Mouse (Mus musculus): ENCODE data around the gene Cdkl5.

The Cdkl5 gene

DNA sequence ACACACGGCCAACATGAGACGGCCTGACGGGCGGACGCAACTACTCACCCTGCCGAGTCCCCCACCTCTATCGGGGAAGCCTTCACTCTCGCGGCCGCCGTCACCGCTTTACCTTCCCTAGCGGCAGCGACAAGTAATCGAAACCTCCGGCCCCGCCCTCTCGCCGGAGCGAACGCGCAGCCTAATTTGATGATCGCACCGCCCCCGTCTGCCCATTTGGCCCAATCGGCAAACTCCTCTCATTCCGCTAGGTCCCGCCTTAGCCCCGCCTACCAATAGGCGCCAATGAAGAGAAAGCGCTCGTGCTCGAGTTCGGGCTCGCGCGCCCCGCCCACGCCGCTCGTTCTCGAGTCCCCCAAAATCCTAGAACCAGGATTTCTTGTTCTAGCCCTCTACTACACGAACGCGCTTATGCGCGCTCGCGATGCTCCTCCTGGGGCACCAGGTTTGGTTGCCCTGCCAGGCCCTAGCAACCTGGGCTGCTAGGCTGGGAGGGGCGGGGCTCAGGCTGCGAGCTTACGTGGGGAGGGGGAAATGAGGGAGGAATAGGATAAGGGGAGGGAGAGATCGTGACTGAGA, at the start of gene Cdkl5:
Cdkl5 (minus strand) TSS at position 162 of the 579 bp plus-strand sequence.
- peak; percentile 92 to 94 for DNase-seq (ENCODE audit: low spot score in 2 of 2)

DNA sequence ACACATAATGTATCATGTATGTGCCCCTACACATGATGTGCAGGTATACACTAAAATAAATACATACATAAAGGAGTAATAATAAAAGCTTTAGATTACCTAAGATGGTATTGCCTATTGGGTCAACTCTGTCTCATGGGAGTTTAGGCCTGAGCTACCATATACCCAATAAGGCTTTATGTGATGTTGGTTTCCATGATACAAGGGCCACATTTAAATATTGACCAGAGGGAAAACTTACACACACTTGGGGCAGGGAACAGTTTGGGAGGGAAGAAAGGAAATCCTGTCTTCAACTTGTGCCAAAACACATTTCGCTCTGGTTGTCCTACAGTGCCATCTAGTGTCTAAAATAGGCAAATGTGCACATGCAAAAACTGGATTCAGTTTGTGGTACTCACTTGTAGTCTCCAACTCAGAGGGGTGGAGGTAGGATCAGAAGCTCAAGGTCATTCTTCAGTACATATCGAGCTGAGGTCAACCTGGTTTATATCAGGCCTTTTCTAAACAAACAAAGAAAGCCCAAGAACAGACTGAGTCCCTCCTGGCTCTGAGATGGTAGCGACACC, 38.8 kb upstream of the Cdkl5 start:
- DNase-seq (ENCODE audit: low spot score in 2 of 2) = no peak

DNA sequence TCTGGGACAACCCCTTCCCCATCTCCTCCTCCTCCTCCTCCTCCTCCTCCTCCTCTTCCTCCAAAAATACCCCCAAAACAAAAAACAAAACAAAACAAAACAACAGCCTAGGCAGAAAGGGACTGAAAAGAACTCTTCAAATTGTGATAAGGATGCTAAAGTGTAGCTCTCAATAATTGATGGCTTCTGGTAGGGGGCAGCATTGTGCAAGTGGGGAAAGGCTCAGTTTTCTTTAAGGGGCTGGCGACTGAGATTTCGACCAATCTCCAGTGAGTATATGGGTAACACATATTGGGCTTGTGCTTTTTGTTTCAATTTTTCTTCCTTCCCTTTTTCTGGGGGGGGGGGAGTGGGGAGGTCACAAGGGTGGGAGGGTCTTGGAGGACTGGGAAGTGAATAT, 37.9 kb upstream of the Cdkl5 start:
- no peak for DNase-seq (ENCODE audit: low spot score in 2 of 2)

DNA sequence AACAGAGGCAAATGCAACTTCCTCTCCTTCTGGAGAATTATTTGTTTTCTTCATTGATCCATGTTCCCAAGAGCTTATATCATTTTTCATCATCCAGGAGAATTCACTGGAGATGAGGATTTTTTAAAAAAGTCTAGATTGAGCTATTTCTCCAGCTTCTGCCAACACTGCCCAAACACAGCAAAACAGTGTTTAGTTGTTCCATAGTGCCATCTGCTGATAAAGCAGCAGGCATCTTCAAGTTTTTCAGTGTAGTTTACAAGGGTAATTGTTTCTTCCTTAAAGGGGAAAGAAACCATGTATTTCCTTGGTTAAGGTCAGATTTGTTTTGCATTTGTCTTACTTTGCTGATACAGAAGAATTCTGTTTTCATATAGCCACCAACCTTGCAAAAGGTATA, 35.7 kb upstream of the Cdkl5 start:
- no peak for DNase-seq (ENCODE audit: low spot score in 2 of 2)

DNA sequence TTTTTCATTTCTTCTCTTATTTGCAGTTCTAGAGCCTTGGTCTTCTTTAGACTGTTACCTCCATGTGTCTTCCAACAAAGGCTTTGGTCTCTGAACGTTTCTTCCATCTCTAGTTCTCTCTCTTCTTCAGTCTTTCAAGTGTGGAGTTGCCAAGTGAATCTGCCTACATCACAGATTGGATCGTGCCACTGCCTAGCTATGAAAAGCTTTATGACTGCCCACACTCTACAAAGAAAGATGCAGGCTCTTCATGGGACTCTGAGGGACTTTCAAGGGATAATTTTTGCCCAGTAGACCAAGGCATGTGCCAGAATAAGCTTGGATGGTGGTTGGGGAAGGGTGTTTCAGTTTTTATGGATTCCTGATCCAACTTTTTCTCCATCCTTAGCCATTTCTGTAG, 30.0 kb upstream of the Cdkl5 start:
- DNase-seq (ENCODE audit: low spot score in 2 of 2) = peak in 1 of 2 experiments; percentile 36

DNA sequence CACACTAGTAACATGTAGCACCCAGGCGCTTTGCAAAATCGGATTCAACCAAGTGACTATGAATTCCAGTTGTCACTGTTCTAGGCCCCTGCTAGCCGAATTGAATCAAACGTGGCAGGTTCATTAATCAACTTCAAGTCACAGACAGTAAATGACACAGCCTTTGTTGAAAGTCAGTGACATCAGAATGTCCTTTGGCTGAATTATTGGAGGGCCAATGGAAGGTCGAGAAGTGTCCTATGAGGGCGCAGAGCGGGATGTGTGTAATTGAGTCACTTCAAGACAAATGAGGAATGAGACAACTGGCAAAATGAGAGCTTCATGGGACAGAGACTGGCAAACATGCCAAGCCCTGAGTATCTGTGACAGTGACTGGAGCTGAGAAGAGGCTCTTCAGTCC, 27.0 kb upstream of the Cdkl5 start:
- no peak for DNase-seq (ENCODE audit: low spot score in 2 of 2)

DNA sequence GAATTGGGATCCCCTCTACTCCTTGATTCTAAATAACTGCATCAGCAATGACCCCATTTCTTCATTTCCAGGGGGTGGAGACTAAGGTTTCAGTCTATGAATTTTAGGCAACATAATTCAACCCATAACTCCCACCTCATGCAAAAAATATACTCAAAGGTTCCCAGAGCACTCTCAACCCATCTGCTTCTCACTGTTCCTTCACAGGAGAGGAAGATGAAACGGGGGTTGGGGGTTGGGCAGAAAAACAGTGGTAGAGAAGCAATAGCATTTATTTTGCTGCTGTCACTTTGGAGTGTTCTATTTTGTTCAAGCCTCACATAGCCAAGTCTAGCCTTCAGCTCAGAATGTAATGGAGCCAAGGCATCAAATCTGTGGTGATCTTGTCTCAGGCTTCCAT, 23.7 kb upstream of the Cdkl5 start:
- peak in 1 of 2 experiments; percentile 39 for DNase-seq (ENCODE audit: low spot score in 2 of 2)

DNA sequence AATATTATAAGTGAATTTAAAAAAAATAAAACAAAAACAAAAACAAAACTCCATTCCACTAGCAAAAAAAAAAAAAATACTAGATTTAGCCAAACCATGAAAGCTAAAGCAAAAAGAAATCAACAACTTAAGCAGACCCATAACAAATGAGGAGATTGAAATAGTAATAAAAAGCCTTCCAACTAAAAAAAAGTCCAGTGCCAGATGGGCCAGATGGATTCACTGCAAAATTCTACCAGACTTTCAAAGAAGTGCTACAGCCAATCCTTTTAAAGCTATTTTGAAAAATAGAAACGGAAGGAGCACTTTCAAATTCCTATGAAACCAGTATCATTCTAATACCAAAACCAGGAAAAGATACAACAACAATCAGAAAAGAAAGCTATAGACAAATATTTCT, 11.8 kb upstream of the Cdkl5 start:
- no peak for DNase-seq (ENCODE audit: low spot score in 2 of 2)

DNA sequence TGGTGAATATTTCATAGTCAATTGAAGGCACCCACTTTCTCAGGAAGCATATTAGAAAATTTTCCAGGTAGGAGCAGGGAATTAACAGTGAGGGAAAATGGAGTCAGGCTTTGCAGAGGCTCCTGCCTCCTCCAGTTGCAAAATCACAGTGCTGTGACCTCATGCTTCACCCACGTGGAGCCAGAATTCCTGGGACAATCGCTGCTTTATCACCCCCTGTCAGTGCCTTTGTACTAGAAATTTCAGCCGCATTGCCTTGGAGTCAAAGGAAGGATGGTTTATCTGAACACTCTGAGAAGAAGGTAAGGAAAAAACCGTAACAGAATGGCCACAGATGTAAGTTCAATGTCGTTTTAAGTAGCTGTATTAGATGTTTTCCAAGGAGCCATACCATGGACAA, 1.5 kb upstream of the Cdkl5 start:
- DNase-seq (ENCODE audit: low spot score in 2 of 2) = no peak

DNA sequence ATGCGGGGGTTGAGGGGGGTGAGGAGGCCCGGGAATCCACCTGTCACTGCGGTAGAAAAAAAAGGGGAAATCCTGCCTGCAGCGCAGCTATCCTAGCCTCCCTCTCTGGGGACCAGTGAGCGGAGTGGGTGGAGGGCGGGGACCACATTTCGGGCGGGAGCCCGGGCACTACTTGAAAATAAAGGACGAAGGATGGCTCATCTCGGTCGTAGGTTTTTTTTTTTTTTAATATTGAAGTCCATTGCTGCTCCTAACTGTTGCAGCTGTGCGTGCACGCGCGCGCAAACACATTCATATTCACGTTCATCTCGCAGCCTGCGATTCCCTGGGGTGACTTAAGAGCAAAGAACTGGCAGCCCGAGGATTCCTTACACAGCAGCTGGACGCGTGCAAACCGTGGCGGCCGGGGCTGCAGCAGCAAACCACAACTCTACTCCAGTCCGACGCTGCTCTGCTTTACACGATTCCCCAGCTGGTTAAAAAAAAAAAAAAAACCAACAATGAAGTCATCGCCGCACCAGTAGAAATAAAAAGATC, 695 bp upstream of the Cdkl5 start:
- peak; percentile 34 to 52 for DNase-seq (ENCODE audit: low spot score in 2 of 2)

DNA sequence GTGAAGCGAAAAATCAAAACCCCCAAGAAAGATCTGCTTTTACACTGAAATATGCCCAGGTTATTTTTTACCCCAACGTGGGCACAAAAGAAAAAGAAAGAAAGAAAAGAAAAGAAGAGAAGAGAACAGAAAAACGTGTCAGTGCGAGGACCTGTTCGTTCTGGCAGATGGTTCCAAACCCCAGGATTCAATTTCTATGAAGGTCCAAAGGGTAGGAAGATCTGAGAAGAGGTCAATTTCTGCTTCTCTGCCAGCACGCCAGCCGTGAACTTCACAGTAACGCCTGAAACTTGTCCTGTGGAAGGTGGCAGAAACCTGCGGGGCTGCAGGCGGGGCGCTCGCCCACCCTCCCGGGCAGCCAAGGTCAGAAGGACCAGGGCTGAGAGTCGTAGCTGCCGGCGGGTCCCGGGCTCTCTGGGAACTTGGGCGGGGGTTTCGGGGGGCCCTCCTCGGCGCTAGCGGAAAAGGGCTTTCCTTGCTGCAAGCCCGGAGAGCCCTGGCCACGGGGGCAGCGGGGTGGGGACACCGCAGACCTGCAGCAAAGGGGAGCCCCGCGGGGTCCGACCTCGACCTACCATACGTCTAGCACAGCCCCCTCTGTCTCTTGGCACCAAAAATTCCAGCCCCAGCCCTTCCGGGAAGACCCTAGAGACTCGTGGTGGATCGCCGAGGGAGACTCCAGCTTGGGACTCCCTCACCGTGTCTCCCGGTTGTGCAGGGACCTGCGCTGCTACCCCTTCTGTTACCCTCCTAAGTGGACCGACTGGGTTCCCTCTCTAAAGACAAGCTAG, 560 bp downstream of the Cdkl5 start:
- DNase-seq (ENCODE audit: low spot score in 2 of 2) = no peak

DNA sequence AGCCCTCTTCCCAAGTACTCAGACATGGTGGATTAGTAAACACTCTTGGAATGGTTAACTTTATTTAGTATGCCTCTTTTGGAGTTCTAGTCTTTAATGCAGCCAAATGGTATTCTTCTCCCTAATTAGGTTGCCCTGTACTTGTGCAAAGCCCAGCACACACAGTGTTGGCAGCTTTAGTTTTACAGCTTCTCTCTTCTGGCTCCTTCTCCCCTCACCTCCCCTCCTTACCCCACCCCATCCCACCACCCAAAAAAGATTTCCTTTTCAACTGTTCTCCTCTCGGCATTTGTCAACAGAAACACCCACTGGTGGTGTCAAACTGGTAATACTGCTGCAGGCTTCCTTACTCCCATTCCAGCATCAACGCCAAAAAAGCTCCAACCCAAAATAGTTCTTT, 1.8 kb downstream of the Cdkl5 start:
- no peak for DNase-seq (ENCODE audit: low spot score in 2 of 2)

DNA sequence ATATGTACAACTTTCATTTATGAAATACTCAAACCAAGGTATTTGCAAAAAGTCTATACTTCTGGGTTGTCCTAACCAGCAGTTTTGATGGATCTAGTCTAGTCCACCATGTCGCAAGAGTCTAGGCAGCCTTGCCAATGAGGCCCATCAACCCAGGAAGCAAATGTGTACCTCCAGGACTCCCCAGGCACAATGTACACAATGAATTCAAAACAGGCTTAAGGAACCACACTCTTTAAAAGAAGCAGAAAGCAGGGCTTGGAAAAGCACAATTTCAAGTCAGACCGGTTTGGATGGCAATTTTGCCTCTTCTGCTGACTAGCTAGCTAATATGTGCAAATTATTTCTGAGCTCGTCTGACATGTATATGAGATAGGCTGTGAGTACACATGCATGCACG, 4.2 kb downstream of the Cdkl5 start:
- DNase-seq (ENCODE audit: low spot score in 2 of 2) = no peak

DNA sequence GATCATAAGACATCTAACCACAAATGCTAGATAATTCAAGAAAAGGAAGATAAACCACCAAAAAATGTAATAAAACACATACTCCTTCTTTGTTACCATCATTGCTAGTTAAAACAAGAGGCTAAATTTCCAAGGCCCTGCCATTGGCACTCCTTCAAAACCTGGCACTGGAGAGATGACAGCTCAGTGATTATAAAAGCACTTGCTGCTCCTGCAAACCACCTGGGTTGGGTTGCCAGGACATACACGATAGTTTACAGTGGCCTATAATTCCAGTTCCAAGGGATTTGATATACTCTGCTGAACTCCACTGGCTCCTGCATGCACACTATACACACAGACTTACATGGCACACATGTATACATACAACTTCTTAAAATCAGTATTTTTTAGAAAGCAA, 16.6 kb downstream of the Cdkl5 start:
- no peak for DNase-seq (ENCODE audit: low spot score in 2 of 2)

DNA sequence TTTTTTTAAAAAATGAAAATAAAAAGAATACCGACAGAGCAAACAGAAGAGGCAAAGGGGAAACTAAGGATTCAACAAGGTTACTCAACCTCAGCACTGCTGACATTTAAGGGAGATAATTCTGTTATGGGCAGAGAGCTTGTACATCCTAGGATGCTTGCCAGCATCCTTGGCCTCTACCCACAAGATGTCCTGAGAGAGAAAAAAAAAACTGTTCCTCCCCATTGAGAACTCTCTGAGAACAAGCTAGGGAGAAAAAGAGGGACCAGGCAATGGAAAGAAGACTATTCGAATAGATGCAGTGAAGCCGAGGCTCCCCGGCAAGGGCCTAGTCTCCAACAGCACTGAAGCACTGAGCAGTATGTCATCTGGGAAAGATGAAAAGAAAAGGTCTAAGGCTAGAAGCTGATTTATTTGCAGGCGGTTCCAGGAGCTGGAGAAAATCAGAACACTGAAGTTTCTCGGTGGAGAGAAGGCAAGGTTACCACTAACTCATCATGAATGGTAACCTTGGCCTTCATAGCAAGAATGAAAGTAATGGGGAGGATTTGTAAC, 22.4 kb downstream of the Cdkl5 start:
- no peak for DNase-seq (ENCODE audit: low spot score in 2 of 2)

DNA sequence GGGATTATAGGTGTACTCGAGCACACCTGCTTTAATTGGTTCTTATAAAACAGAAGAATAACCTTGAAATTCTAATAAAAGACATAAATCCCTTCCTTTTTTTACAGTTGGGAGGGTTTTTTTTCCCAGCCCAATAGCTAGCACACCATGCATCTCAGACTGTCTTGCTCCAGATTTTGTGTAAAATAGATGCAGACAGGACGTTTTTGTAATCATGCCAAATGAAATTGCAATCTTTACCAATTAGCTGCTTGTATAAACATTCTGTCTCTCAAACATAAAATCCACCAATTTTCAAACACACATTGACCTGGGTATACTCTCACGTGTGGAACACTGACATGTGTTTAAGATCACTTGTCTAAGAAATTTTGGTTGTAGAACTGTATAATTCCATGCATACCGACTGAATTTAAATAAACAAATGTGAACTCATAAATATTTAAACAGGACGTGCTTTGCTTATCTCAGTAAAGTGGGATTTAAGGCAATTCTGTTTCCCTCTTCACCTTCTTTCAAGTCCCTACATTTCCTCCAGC, 35.8 kb downstream of the Cdkl5 start:
- DNase-seq (ENCODE audit: low spot score in 2 of 2) = no peak

DNA sequence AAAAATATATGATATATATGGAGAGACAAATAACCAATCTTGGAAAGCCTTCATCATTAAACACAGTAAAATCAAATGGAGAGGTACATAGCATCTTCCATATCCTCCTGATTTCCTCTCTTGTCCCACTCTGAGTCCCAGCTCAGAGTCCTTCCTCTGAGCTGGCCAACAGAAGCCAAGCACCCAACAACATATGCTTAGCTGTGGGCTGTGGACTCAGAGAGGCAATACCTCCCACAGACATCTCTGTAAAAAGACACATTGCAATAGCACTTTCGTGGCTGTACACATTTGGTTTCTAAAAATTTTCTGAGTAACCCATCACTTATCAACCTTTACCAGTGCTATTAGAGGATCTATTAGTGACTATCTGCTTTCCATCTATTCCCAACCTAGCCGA, 44.9 kb downstream of the Cdkl5 start:
- DNase-seq (ENCODE audit: low spot score in 2 of 2) = peak in 1 of 2 experiments; percentile 3

DNA sequence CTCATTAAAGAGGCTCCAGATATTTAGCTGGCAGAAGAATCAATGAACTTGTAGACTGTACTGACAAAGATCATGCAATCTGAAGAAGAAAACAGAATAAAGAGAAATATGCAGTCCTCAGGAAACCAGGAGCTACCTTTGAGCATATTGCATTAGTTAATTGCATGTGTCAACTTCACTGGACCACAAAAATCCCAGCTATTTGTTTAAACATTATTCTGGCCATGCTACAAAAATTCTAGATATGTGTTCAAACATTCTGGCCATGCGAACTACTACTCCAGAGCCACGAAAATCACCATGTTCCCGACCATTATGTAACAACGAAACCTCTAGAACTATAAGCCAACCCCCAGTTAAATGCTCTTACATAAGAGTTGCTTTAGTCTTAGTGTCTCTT, 49.8 kb downstream of the Cdkl5 start:
- no peak for DNase-seq (ENCODE audit: low spot score in 2 of 2)

DNA sequence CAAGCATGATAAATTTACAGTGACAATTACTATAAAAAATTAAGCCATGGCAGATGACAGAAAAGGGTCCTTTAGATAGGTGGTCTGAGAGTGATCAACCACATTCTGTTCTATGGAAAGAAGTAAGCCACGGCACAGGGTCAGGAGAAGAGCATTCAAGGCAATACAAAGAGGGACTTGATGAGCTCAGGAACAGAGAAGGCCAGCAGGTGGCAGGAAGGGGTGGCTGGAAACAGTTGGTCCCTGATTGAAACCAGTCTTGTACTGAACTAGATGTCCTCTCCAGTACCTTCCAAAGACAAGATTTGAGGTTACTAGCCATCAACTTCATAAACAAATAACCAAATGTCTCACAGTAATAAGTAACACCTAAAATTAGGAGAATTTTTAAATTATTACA, 59.0 kb downstream of the Cdkl5 start:
- no peak for DNase-seq (ENCODE audit: low spot score in 2 of 2)

DNA sequence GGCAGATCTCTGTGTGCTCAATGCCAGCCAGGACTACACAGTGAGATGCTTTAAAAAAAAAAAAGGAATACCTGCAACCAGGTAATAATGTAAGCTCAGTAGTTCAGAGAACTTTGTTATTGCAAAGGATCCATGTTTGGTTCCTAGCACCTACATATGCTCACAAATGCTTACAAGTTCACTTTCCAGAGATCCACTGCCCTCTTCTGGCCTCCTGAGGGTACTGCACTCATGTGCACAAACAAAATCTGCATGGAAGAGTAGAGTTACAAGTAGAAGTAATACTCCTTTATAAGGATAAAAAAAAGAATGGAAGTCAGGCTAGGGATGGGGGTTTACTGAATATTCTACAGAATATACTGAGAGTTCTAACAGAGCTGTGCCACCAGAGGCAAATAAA, 63.8 kb downstream of the Cdkl5 start:
- no peak for DNase-seq (ENCODE audit: low spot score in 2 of 2)

DNA sequence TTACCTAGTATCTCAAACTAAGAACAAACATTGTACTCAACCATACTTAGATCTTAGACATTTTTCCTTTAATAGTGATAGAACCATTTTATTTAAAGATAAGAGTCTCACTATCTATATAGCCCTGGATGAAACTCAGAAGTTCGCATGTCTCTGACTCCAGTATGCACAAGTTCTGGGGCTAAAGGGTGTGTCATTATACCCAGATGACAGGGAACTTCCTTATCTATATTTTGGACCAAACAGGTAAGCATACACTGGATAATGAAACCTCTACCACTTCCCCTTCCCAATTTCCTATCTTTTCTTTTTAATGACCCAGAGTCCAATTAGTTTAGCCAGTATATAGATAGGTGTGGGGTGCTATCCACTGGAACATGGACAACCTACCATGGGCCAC, 65.6 kb downstream of the Cdkl5 start:
- DNase-seq (ENCODE audit: low spot score in 2 of 2) = no peak

DNA sequence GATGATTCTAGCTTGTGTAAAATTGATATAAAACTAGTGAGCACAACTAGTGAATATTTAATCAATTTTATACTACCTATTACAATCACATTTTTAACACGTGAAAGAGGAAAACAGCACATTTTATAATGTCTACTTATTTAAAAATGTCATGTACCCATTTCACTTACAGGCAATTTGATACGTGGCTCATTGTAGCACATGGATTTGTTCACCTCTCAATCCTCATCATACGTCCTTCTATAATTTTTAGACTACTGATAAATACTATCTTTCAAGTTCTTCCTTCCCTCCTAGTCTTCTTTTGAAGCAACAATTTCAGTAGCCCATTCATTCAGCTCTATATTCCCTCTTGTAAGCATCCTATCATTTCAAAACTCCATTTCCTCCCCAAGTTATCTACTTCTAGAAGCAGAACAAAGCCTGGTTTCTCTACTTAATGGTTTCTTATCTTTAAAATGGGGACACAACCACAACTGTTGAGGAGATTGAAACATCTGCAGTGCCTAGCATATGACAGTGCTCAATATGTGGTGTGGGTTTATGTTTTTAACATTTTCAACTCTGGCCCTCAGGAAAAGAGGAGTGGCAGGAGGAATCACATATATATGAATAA, 75.4 kb downstream of the Cdkl5 start:
- DNase-seq (ENCODE audit: low spot score in 2 of 2) = no peak

Measured in right cerebral cortex, postnatal 36 days (tissue).